Mouse (Mus musculus): ENCODE results near the gene Ccdc51. TPM values are rescaled to one million over a fixed set of nuclear protein-coding genes. Genes with fewer than 3 reads are reported as not detected.

Ccdc51 gene
- polyA plus RNA-seq, 1 experiment: 3.8 TPM

DNA sequence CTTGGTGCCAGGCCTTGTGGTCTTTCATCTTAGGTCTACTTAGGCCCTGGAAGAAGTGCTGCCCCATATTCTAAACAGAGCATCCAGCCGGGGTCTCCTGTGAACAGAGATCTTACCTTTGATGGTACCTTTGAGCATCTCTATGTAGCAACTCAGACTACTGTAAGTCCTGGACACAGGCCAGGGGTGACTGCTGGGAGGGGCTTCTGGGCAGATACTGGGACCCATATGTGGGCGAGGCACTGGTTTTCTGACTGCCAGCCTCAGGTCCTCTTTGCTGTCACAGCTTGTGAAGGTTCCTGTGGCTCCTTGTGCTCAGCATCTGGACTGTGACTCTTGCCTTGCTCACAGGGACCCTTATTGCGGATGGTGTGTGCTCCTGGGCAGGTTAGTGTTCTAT is 20.2 kb downstream of the Ccdc51 start:
- TF ChIP-seq FLI1 (IDR thresholded peaks at IDR 0.05; ENCODE audit: low read length): no peak
- no peak for TF ChIP-seq GATA1 (IDR thresholded peaks at IDR 0.05; ENCODE audit: borderline replicate concordance, low read length)
- Histone ChIP-seq H3K9me3 (no peaks in the 10 kb centered on the region), H3K4me1 (peaks cover 22% of the 10 kb centered on the region), H3K36me3 (replicated peaks; ENCODE audit: low read length) (no peaks in the 10 kb centered on the region), H3K27me3 (replicated peaks) (peaks cover 87% of the 10 kb centered on the region), H3K4me3 (replicated peaks) (no peak overlapping the region)

DNA sequence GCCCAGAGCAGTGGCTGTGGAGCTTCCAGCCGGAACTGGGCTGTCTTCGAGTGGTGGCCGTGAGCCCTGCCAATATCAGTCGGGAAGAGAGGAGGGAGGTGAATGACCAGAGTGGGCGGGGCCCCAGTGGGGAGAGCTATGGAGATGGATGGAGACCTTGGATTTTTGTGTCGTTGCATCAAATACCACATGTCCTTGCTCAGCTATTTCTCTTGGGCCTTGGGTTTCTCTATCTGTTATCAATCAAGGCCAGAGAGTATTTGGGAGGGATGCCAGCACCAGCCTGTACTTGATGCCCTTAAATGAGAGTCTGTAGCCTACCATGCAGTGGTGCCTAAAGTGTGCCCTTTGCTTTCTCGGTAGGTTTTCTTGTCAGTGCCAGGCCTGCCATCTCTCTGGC is 21.0 kb downstream of the Ccdc51 start:
- TF ChIP-seq FLI1 (IDR thresholded peaks at IDR 0.05; ENCODE audit: low read length): no peak
- no peak for TF ChIP-seq GATA1 (IDR thresholded peaks at IDR 0.05; ENCODE audit: borderline replicate concordance, low read length)
- Histone ChIP-seq H3K4me1 (peaks cover 24% of the 10 kb centered on the region; the same call in 1 of the 2 replicates), H3K27me3 (replicated peaks) (peaks cover 86% of the 10 kb centered on the region), H3K9me3 (no peaks in the 10 kb centered on the region), H3K4me3 (replicated peaks) (no peak overlapping the region), H3K36me3 (replicated peaks; ENCODE audit: low read length) (no peaks in the 10 kb centered on the region)

DNA sequence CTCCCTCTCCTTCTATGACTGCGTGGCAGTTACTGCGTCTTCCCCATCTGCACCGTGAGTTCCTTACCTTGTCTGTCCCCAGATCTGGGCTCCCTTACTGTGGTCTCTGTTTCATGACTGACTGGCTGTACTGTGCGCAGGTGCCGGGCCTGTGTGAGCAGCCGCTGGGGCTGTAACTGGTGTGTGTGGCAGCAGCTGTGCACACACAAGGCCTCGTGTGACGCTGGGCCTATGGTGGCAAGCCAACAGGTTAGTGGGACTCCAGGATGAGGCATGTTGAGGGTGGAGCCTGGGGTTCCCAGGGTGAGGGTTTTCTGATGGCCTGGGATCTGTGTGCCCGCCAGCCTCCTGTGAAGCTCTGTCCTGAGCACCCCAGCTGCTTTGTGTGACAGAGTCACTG is 21.8 kb downstream of the Ccdc51 start:
- no peaks in the 10 kb centered on the region for H3K9me3 ChIP-seq
- TF ChIP-seq GATA1 (IDR thresholded peaks at IDR 0.05; ENCODE audit: borderline replicate concordance, low read length) (no peak), FLI1 (IDR thresholded peaks at IDR 0.05; ENCODE audit: low read length) (no peak)
- H3K4me3 ChIP-seq (replicated peaks): no peak overlapping the region
- peaks cover 86% of the 10 kb centered on the region for H3K27me3 ChIP-seq (replicated peaks)
- H3K4me1 ChIP-seq: peaks cover 24% of the 10 kb centered on the region; the same call in 1 of the 2 replicates
- H3K36me3 ChIP-seq (replicated peaks; ENCODE audit: low read length): no peaks in the 10 kb centered on the region

DNA sequence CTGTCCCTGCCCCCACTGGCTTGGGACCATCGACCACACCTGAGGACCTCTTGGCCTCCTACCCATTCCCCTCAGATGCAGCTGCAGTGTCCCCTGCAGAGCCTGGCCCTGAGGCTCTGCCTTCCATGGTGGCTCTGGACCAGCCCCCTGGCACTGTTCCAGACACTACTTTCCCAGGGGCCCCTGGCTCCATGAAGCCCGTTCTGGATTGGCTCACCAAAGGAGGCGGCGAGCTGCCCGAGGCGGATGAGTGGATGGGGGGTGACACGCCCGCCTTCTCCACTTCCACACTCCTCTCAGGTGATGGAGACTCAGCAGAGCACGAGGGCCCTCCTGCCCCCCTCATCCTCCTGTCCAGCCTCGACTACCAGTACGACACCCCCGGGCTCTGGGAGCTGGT is 22.7 kb downstream of the Ccdc51 start:
- H3K27me3 ChIP-seq (replicated peaks): peaks cover 86% of the 10 kb centered on the region
- no peak overlapping the region for H3K4me3 ChIP-seq (replicated peaks)
- peaks cover 24% of the 10 kb centered on the region; the same call in 1 of the 2 replicates for H3K4me1 ChIP-seq
- TF ChIP-seq GATA1 (IDR thresholded peaks at IDR 0.05; ENCODE audit: borderline replicate concordance, low read length): no peak
- no peak for TF ChIP-seq FLI1 (IDR thresholded peaks at IDR 0.05; ENCODE audit: low read length)
- H3K36me3 ChIP-seq (replicated peaks; ENCODE audit: low read length): no peaks in the 10 kb centered on the region
- H3K9me3 ChIP-seq: no peaks in the 10 kb centered on the region

DNA sequence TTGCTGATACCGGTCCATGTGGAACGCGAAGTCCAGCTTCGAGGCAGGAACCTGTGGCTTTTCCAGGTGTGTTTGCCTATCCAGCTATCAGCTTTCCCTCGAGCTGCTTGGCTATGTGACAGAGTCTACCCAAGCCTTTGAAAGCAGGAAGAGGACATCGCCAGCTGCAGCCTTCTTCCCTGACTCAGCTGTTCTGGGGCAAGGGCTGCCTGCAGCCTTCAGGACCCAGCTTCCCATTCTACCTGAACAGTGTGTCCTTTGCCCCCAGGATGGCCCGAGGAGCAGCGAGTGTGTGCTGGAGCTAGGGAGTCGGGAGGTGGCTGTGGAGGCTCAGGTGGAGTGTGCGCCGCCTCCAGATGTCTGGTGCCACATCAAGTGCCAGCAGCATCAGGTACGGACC is 23.4 kb downstream of the Ccdc51 start:
- no peaks in the 10 kb centered on the region for H3K36me3 ChIP-seq (replicated peaks; ENCODE audit: low read length)
- no peaks in the 10 kb centered on the region for H3K9me3 ChIP-seq
- TF ChIP-seq FLI1 (IDR thresholded peaks at IDR 0.05; ENCODE audit: low read length) (no peak), GATA1 (IDR thresholded peaks at IDR 0.05; ENCODE audit: borderline replicate concordance, low read length) (no peak)
- peaks cover 23% of the 10 kb centered on the region; the same call in 1 of the 2 replicates for H3K4me1 ChIP-seq
- no peak overlapping the region for H3K4me3 ChIP-seq (replicated peaks)
- H3K27me3 ChIP-seq (replicated peaks): peaks cover 85% of the 10 kb centered on the region

DNA sequence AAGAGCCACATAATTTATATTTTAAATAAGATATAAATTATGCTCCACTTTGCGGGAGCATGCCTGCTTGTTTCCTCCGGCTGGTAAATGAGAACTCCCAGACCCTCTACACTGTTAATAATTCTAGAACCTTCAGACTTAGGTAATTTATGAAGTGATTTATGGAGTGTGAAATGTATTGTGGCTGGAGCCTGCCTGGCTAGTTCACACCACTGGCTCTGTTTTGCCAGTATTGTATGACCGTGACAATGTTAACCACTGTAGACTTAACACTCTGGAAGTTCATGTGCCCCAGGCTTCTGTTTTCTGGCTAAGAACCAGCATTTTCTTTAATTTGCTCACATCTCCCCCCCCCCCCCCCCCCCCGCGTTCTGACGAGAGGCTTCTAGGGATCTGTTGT is 25.0 kb downstream of the Ccdc51 start:
- TF ChIP-seq GATA1 (IDR thresholded peaks at IDR 0.05; ENCODE audit: borderline replicate concordance, low read length): no peak
- TF ChIP-seq FLI1 (IDR thresholded peaks at IDR 0.05; ENCODE audit: low read length): no peak
- no peaks in the 10 kb centered on the region for H3K36me3 ChIP-seq (replicated peaks; ENCODE audit: low read length)
- H3K27me3 ChIP-seq (replicated peaks): peaks cover 86% of the 10 kb centered on the region
- no peaks in the 10 kb centered on the region for H3K9me3 ChIP-seq
- peaks cover 19% of the 10 kb centered on the region; the same call in 1 of the 2 replicates for H3K4me1 ChIP-seq
- no peak overlapping the region for H3K4me3 ChIP-seq (replicated peaks)

DNA sequence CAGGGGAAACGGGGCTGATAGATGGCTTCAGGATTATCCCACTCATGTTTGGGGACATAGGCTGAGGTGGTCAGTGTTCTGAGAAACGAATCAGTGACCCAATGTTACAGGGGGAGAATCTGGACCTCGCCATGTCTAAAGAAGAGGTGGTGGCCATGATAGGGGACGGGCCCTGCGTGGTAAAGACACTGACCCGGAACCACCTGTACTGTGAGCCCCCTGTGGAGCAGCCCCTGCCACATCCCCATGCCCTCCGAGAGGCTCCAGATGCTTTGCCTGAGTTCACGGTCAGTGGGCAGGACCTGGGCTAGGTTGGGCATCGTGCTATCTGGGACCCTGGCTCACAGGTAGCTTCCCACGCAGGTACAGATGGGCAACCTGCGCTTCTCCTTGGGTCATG is 27.9 kb downstream of the Ccdc51 start:
- H3K9me3 ChIP-seq: no peaks in the 10 kb centered on the region
- H3K36me3 ChIP-seq (replicated peaks; ENCODE audit: low read length): no peaks in the 10 kb centered on the region
- H3K4me1 ChIP-seq: peaks cover 19% of the 10 kb centered on the region; the same call in 1 of the 2 replicates
- H3K27me3 ChIP-seq (replicated peaks): peaks cover 81% of the 10 kb centered on the region
- TF ChIP-seq FLI1 (IDR thresholded peaks at IDR 0.05; ENCODE audit: low read length) (no peak), GATA1 (IDR thresholded peaks at IDR 0.05; ENCODE audit: borderline replicate concordance, low read length) (no peak)
- no peak overlapping the region for H3K4me3 ChIP-seq (replicated peaks)

DNA sequence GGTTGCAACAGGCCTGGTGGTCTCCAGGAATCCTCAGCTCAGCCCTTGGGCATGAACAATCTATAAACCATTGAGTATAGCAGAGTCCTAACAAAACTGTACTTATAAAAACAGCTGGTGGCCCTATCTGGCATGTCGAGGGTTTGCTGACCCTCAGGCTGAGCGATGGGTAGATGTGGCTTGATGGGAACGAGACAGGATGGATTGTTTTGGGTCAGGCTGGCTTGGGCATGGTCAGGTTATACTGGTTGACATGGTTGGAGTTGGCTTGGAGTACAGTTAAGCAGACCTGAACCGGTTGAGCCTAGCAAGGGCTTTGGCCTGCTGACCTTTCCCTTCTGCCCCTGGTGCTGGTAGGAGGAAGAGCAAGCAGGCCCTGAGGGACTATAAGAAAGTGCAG is 28.8 kb downstream of the Ccdc51 start:
- no peaks in the 10 kb centered on the region for H3K36me3 ChIP-seq (replicated peaks; ENCODE audit: low read length)

DNA sequence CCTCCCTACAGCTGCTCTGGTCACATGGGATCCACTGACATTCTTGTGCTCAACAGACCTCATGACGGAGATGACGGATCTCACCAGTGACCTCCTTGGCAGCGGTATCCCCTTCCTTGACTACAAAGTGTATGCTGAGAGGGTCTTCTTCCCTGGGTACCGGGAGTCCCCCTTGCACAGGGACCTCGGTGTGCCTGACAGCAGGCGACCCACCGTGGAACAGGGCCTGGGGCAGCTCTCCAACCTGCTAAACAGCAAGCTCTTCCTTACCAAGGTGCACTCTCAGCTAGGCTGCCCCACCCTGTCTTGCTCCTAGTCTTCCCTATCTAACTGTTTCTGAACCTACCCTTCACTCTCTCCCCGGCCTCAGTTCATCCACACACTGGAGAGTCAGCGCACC is 29.3 kb downstream of the Ccdc51 start:
- TF ChIP-seq FLI1 (IDR thresholded peaks at IDR 0.05; ENCODE audit: low read length) (no peak), GATA1 (IDR thresholded peaks at IDR 0.05; ENCODE audit: borderline replicate concordance, low read length) (no peak)
- no peaks in the 10 kb centered on the region for H3K9me3 ChIP-seq
- peaks cover 9% of the 10 kb centered on the region; the same call in 1 of the 2 replicates for H3K4me1 ChIP-seq
- no peak overlapping the region for H3K4me3 ChIP-seq (replicated peaks)
- H3K36me3 ChIP-seq (replicated peaks; ENCODE audit: low read length): no peaks in the 10 kb centered on the region
- H3K27me3 ChIP-seq (replicated peaks): peaks cover 75% of the 10 kb centered on the region

More for the DNA sequence above, 28.8 kb downstream of the Ccdc51 start:
- Histone ChIP-seq H3K27me3 (replicated peaks) (peaks cover 75% of the 10 kb centered on the region), H3K4me1 (peaks cover 12% of the 10 kb centered on the region; the same call in 1 of the 2 replicates), H3K4me3 (replicated peaks) (no peak overlapping the region), H3K9me3 (no peaks in the 10 kb centered on the region)
- TF ChIP-seq GATA1 (IDR thresholded peaks at IDR 0.05; ENCODE audit: borderline replicate concordance, low read length) (no peak), FLI1 (IDR thresholded peaks at IDR 0.05; ENCODE audit: low read length) (no peak)

DNA sequence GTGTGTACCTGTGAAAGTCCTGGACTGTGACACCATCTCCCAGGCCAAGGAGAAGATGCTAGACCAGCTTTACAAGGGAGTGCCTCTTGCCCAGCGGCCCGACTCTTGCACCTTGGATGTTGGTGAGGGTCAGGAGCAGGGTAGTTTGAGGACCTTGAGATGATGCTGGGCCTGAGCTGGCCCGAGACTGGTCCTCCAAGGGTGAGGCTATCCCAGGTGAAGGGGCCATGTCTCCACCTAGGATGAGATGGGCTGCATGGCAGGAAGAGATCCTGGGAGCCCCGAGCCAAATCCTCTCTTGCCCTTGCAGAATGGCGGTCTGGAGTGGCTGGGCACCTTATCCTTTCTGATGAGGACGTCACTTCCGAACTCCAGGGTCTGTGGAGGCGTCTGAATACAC is 31.0 kb downstream of the Ccdc51 start:
- peaks cover 76% of the 10 kb centered on the region for H3K27me3 ChIP-seq (replicated peaks)
- no peaks in the 10 kb centered on the region for H3K36me3 ChIP-seq (replicated peaks; ENCODE audit: low read length)
- H3K4me1 ChIP-seq: peaks cover 14% of the 10 kb centered on the region

DNA sequence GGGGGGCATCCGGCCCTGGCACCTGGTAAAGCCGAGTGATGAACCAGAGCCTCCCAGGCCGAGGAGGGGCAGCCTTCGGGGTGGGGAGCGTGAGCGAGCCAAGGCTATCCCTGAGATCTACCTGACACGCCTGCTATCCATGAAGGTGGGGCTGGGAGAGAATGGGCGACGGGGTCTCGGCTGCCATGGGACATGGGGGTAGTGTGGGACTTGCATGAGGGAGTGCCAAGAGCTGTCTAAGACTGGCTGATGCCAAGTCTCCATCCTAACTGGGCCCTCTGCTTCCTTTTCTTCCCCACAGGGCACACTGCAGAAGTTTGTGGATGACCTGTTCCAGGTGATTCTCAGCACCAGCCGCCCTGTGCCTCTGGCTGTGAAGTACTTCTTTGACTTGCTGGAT is 32.0 kb downstream of the Ccdc51 start:
- Histone ChIP-seq H3K9me3 (no peaks in the 10 kb centered on the region), H3K4me3 (replicated peaks) (no peak overlapping the region), H3K27me3 (replicated peaks) (peaks cover 72% of the 10 kb centered on the region), H3K4me1 (peaks cover 17% of the 10 kb centered on the region), H3K36me3 (replicated peaks; ENCODE audit: low read length) (no peaks in the 10 kb centered on the region)
- no peak for TF ChIP-seq GATA1 (IDR thresholded peaks at IDR 0.05; ENCODE audit: borderline replicate concordance, low read length)

More for the DNA sequence above, 31.0 kb downstream of the Ccdc51 start:
- TF ChIP-seq GATA1 (IDR thresholded peaks at IDR 0.05; ENCODE audit: borderline replicate concordance, low read length) (no peak), FLI1 (IDR thresholded peaks at IDR 0.05; ENCODE audit: low read length) (no peak)
- Histone ChIP-seq H3K4me3 (replicated peaks) (no peak overlapping the region), H3K9me3 (no peaks in the 10 kb centered on the region)
